Mouse (Mus musculus) hindbrain, embryonic 12.5 days (tissue): ENCODE results near the gene Cdc34. TPM values are rescaled to one million over a fixed set of nuclear protein-coding genes. Genes with fewer than 3 reads are reported as not detected.
A peak's percentile ranks its signal among the peaks of the same experiment; 100 is the strongest.

Experiments used
- ATAC-seq: fragments of 200-750 bp; cut with Nextera tagmentation; 2 replicates; pipeline ENCODE4 v1.8.0; 2017; ENCODE audit warnings: moderate TSS enrichment; ENCODE audit not compliant: low FRiP score
- H3K27ac ChIP-seq: fragments of 300-500 bp; sonication (generic); 2 replicates; pipeline ENCODE4 v1.5.1; 2016; ENCODE audit warnings: mild to moderate bottlenecking
- H3K27me3 ChIP-seq: fragments of 300-500 bp; sonication (generic); 2 replicates; pipeline ENCODE4 v1.6.1; 2016; ENCODE audit warnings: mild to moderate bottlenecking
- H3K36me3 ChIP-seq: fragments of 300-500 bp; sonication (generic); 2 replicates; pipeline ENCODE4 v1.6.1; 2016; ENCODE audit warnings: mild to moderate bottlenecking
- H3K4me1 ChIP-seq: fragments of 300-500 bp; sonication (generic); 2 replicates; pipeline ENCODE4 v1.6.1; 2016
- H3K4me2 ChIP-seq: fragments of 300-500 bp; sonication (generic); replicated peaks from 2 replicates; pipeline ENCODE4 v1.6.1; 2016; ENCODE audit warnings: mild to moderate bottlenecking
- H3K4me3 ChIP-seq: fragments of 300-500 bp; sonication (generic); 2 replicates; pipeline ENCODE4 v1.5.1; 2016; ENCODE audit warnings: mild to moderate bottlenecking
- H3K9ac ChIP-seq: fragments of 300-500 bp; sonication (generic); 2 replicates; pipeline ENCODE4 v1.6.1; 2016; ENCODE audit warnings: mild to moderate bottlenecking, moderate library complexity
- H3K9me3 ChIP-seq: fragments of 300-500 bp; sonication (generic); replicated peaks from 2 replicates; pipeline ENCODE4 v1.6.1; 2016; ENCODE audit warnings: mild to moderate bottlenecking
- WGBS: fragments of 180-500 bp; shearing (Covaris S2); methylation state at CpG from one replicate; pipeline ENCODE4 v1.1.7; 2016; 5-methylcytosine and 5-hydroxymethylcytosine counted together
- polyA plus RNA-seq: library from polyadenylated mRNA; unstranded; fragments of >200 nt; fragmentation: Nextera tagmentation; extraction: Ambion mirVana; gene quantifications from 2 replicates; pipeline ENCODE4 v1.2.1, GENCODE M21; 2016

The Cdc34 gene
- polyA plus RNA-seq, 1 experiment from 2014 or later, result 121 TPM

DNA sequence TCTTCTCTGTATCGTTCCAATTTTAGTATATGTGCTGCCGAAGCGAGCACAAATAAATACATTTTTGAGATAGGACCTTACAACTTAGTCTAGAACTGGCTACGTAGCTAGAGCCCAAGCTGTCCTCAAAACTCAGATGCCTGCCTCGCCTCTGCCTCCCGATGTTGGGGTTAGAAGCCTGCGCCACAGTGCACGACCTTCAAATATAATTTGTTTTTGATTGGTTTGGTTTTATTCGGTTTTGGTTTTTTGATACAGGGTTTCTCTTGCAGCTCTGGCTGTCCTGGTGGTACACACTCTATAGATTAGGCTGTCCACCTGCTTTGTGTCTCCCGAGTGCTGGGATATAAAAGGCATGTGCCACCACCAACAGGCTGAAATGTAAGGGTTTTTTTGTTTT lies 21.5 kb downstream of the Cdc34 start:
- Histone ChIP-seq H3K4me3 (peak overlapping the region; percentile 76; the same call in 1 of the 2 replicates), H3K36me3 (0 out of 2 replicates have a peak, but pooled peaks cover 8% of the 10 kb centered on the region), H3K9ac (peak overlapping the region; percentile 23; the same call in 1 of the 2 replicates), H3K4me1 (peaks cover 32% of the 10 kb centered on the region), H3K27ac (peak overlapping the region; percentile 84), H3K9me3 (no peaks in the 10 kb centered on the region), H3K4me2 (peak overlapping the region; percentile 93), H3K27me3 (no peaks in the 10 kb centered on the region)
- WGBS, result 83% methylated on average over 10 of the region's 10 CpGs
- no peak for ATAC-seq

- peaks cover 32% of the 10 kb centered on the region for H3K4me1 ChIP-seq
- H3K9ac ChIP-seq, result peak within 1 kb of the TSS; percentile 84
- peak within 1 kb of the TSS; percentile 84 for H3K27ac ChIP-seq
- peaks cover 16% of the 10 kb centered on the region for H3K36me3 ChIP-seq
- H3K4me3 ChIP-seq, result peak within 1 kb of the TSS; percentile 76
- H3K4me2 ChIP-seq, result peak within 1 kb of the TSS; percentile 93
- H3K9me3 ChIP-seq, result no peaks in the 10 kb centered on the region
- ATAC-seq, result peak; percentile 97
- under 1% methylated on average over 65 of the region's 65 CpGs for WGBS
- no peaks in the 10 kb centered on the region for H3K27me3 ChIP-seq
These were observed 22.3 kb downstream of the Cdc34 start, which contains the start of gene Bsg for GRCm38 (mm10) chr10:79704065-79704969. TSS of gene Bsg (plus strand) at chr10:79704491.

DNA sequence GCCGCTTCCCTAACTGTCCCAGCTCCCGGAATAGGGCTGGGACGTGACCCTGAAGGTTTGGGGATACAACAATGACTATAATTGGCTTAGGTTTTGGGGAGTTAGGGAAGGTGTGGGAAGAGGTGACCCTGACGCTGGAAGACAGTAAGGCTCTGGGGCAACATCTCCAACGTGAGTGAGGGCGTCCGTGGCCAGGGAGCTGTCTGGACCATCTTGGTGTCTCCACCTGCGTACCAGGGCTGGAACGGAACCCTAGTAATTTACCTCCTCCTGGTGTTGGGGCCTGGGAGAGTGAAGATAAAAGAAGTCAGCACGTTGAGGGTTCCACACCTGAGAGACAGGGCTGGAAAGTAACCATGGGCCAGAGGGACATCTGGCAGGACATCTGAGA lies 23.0 kb downstream of the Cdc34 start:
- peak overlapping the region; percentile 76 for H3K4me3 ChIP-seq
- WGBS, result 5% methylated on average over 10 of the region's 10 CpGs
- peak overlapping the region; percentile 93 for H3K4me2 ChIP-seq
- ATAC-seq, result no peak
- peaks cover 32% of the 10 kb centered on the region for H3K4me1 ChIP-seq
- H3K27ac ChIP-seq, result peak overlapping the region; percentile 84
- no peaks in the 10 kb centered on the region for H3K9me3 ChIP-seq
- peak overlapping the region; percentile 84 for H3K9ac ChIP-seq
- no peaks in the 10 kb centered on the region for H3K27me3 ChIP-seq
- peaks cover 22% of the 10 kb centered on the region for H3K36me3 ChIP-seq

DNA sequence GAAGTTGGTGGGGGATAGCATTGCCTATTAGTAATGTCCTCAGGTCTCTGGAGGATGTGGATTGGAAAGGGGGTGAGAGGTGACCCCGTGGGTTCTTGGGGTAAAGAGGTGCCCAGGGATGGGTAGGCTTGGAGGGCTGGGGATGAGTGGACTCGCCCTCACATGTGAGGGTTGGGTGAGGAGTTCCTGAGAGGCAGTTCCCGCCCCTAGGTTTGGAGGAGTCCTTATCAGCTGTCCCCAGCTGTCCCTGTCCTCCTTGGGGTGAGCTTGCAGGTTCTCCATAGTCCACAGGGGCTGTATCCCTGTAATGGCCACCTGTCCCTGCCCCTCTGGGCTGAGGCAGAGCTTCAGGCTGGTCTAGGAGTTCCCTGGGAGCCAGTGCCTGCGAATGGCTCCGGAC lies 24.0 kb downstream of the Cdc34 start:
- 78% methylated on average over 5 of the region's 5 CpGs for WGBS
- H3K4me3 ChIP-seq, result peak overlapping the region; percentile 76; the same call in 1 of the 2 replicates
- peaks cover 32% of the 10 kb centered on the region for H3K36me3 ChIP-seq
- H3K9me3 ChIP-seq, result no peaks in the 10 kb centered on the region
- peak overlapping the region; percentile 84 for H3K9ac ChIP-seq
- H3K4me2 ChIP-seq, result peak overlapping the region; percentile 93
- no peak for ATAC-seq
- no peaks in the 10 kb centered on the region for H3K27me3 ChIP-seq
- H3K4me1 ChIP-seq, result peaks cover 32% of the 10 kb centered on the region
- no peak overlapping the region for H3K27ac ChIP-seq

DNA sequence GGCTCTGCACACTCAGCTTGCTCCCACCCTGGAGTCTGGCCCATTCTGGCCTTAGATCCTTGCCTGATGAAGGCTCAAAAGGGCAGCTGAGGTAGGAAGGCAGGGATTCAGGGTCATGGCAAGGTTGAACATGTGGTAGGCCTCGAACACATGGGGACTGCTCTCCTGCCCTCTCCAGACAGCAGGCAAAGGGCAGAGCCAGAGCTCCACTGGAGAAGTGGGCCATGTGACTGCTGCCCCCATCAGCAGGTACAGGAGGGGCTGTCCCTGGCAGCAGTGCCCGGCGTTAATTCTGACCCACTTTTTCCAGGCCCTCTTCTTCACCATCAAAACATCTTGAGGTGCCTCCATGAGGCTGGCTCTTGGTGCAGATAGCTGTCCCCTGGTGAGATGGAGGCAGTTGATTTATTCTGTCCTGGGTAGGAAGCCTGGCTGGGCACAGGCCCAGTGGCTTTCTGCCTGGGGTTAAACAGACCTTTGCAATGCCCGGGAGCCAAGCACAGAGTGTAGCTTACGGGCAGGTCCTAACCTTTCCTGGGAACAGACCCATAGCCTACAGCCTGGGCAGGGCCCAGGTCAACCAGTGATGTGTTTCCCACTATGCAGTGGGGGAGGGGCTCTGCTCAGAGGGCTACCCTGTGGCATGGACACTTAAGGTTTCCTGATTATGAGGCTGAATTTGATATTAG lies 24.6 kb downstream of the Cdc34 start:
- H3K36me3 ChIP-seq, result peaks cover 38% of the 10 kb centered on the region
- ATAC-seq, result no peak
- H3K9me3 ChIP-seq, result no peaks in the 10 kb centered on the region
- WGBS, result 82% methylated on average over 5 of the region's 5 CpGs
- peak overlapping the region; percentile 84 for H3K9ac ChIP-seq
- H3K27ac ChIP-seq, result no peak overlapping the region; the same call in 1 of the 2 replicates
- no peaks in the 10 kb centered on the region for H3K27me3 ChIP-seq
- H3K4me3 ChIP-seq, result 0 out of 2 replicates have a peak overlapping the region, but pooled peaks have one; percentile 76
- peaks cover 32% of the 10 kb centered on the region for H3K4me1 ChIP-seq
- H3K4me2 ChIP-seq, result peak overlapping the region; percentile 93

GRCm38 (mm10) chr10:79707162-79707561 lies 25.2 kb downstream of the Cdc34 start:
- Histone ChIP-seq H3K4me3 (peak overlapping the region; percentile 12; the same call in 1 of the 2 replicates), H3K36me3 (peaks cover 44% of the 10 kb centered on the region), H3K27me3 (no peaks in the 10 kb centered on the region), H3K9ac (peak overlapping the region; percentile 5), H3K4me1 (peaks cover 32% of the 10 kb centered on the region), H3K4me2 (peak overlapping the region; percentile 93; the same call in 1 of the 2 replicates), H3K9me3 (no peaks in the 10 kb centered on the region), H3K27ac (no peak overlapping the region)
- ATAC-seq, result no peak
- WGBS, result 74% methylated on average over 1 of the region's 1 CpGs

- Histone ChIP-seq H3K36me3 (peaks cover 45% of the 10 kb centered on the region), H3K27me3 (no peaks in the 10 kb centered on the region), H3K4me2 (no peak overlapping the region), H3K4me1 (peaks cover 32% of the 10 kb centered on the region), H3K9me3 (no peaks in the 10 kb centered on the region), H3K4me3 (no peak overlapping the region), H3K27ac (no peak overlapping the region), H3K9ac (peak overlapping the region; percentile 5; the same call in 1 of the 2 replicates)
- no peak for ATAC-seq
- 73% methylated on average over 4 of the region's 4 CpGs for WGBS
These were observed 25.8 kb downstream of the Cdc34 start for GRCm38 (mm10) chr10:79707759-79708158.

- H3K4me3 ChIP-seq, result no peak overlapping the region
- whole genome bisulfite sequencing, result 92% methylated on average over 21 of the region's 21 CpGs
- peaks cover 45% of the 10 kb centered on the region for H3K36me3 ChIP-seq
These were observed 26.7 kb downstream of the Cdc34 start for GRCm38 (mm10) chr10:79708668-79709067.

DNA sequence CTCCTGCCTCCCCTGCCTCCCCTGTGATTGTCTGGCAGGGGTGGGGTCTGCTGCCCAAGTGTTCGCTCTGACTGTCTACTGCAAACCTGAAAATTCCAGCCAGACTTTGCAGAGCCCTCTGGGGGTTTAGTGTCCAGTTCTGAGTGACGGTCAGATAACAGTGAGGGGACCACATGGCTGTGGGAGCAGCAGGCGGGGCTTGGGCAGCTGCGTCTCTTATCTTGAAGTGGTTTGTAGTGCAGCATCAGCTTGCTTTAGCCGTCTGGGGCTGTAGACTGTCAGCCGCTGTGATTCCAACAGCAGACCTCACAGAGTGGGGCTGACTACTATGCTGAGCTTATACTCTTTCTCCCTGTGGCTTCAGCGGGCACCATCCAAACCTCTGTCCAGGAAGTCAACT lies 27.3 kb downstream of the Cdc34 start:
- no peak for ATAC-seq
- Histone ChIP-seq H3K36me3 (peaks cover 45% of the 10 kb centered on the region), H3K4me3 (no peak overlapping the region), H3K27me3 (no peaks in the 10 kb centered on the region), H3K9ac (no peak overlapping the region), H3K4me1 (peaks cover 32% of the 10 kb centered on the region), H3K27ac (no peak overlapping the region), H3K9me3 (no peaks in the 10 kb centered on the region), H3K4me2 (no peak overlapping the region)
- WGBS, result 79% methylated on average over 7 of the region's 7 CpGs

More at GRCm38 (mm10) chr10:79708668-79709067, 26.7 kb downstream of the Cdc34 start:
- Histone ChIP-seq H3K4me2 (no peak overlapping the region), H3K9ac (no peak overlapping the region), H3K9me3 (no peaks in the 10 kb centered on the region), H3K27ac (no peak overlapping the region), H3K27me3 (no peaks in the 10 kb centered on the region), H3K4me1 (peaks cover 32% of the 10 kb centered on the region)
- no peak for ATAC-seq

- Histone ChIP-seq H3K4me2 (no peak overlapping the region), H3K36me3 (peaks cover 37% of the 10 kb centered on the region), H3K4me3 (no peak overlapping the region), H3K9ac (no peak overlapping the region), H3K4me1 (peaks cover 18% of the 10 kb centered on the region), H3K27ac (no peak overlapping the region), H3K9me3 (no peaks in the 10 kb centered on the region), H3K27me3 (peaks cover 25% of the 10 kb centered on the region)
- ATAC-seq, result 0 out of 2 replicates have a peak, but pooled peaks have one; percentile 12
- WGBS, result 90% methylated on average over 1 of the region's 1 CpGs
These were observed 30.0 kb downstream of the Cdc34 start for GRCm38 (mm10) chr10:79712029-79712428.

DNA sequence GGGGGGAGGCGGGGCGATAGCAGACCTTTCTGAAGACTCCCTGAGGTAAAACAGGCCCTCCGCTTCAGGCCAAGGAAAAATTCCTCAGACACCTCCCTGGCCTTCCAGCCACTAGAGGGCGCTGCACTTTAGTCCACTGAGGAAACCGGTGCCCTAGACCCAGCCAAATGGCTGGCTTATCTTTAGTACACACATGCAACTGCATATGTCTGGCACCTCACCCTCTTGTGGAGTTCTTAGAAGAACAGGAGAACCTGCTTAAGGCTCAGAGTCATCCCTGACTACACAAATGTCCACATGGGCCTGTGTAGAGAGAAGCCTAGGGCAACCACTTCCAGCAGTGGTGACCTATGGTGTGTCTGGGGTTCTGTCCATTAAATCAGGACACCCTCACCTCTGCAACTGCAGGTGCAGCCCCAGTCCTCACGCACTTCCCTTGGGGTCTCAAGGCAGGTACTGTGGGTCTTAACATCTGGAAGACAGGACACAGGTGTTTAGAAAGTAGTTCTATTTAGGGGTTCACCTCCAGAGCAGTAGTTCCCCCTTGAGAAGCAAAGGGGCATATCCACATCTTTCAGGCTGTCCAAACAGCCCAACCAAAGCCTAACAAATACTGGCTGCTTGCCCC lies 30.6 kb downstream of the Cdc34 start:
- H3K36me3 ChIP-seq, result peaks cover 37% of the 10 kb centered on the region

GRCm38 (mm10) chr10:79713163-79713562 lies 31.2 kb downstream of the Cdc34 start:
- H3K4me3 ChIP-seq, result no peak overlapping the region
- peaks cover 18% of the 10 kb centered on the region for H3K4me1 ChIP-seq
- no peaks in the 10 kb centered on the region for H3K9me3 ChIP-seq
- H3K27me3 ChIP-seq, result peaks cover 37% of the 10 kb centered on the region
- H3K9ac ChIP-seq, result no peak overlapping the region
- ATAC-seq, result no peak
- 29% methylated on average over 1 of the region's 1 CpGs for WGBS
- H3K36me3 ChIP-seq, result peaks cover 37% of the 10 kb centered on the region
- no peak overlapping the region for H3K4me2 ChIP-seq
- no peak overlapping the region for H3K27ac ChIP-seq

More for the DNA sequence above, 30.6 kb downstream of the Cdc34 start:
- H3K4me3 ChIP-seq, result no peak overlapping the region
- peaks cover 18% of the 10 kb centered on the region for H3K4me1 ChIP-seq
- no peak for ATAC-seq
- no peak overlapping the region for H3K27ac ChIP-seq
- H3K4me2 ChIP-seq, result no peak overlapping the region
- H3K9ac ChIP-seq, result no peak overlapping the region
- WGBS, result 13% methylated on average over 5 of the region's 6 CpGs
- H3K27me3 ChIP-seq, result peaks cover 31% of the 10 kb centered on the region
- H3K9me3 ChIP-seq, result no peaks in the 10 kb centered on the region
